Mouse (Mus musculus): Measurements from ENCODE around the gene Ank. TPM values are rescaled to one million over a fixed set of nuclear protein-coding genes. Genes with fewer than 3 reads are reported as not detected.
"Not testable (repeated sequence)": the region's sequence is repeated elsewhere in the genome, so short reads cannot be mapped to it uniquely, and the experiment has no call there.

Ank gene
- total RNA-seq (2021) = 100 to 1,000 TPM; 147 to 148 TPM
- long read RNA-seq, experiment 1, transcript Ank-201 (12 exons, 3,498 nt) = major isoform, 90 of 126 reads
- long read RNA-seq, experiment 1, partial matches to known transcripts = 31 of 126 reads
- long read RNA-seq, experiment 1, other reads (novel, unspliced or antisense) = 3 of 126 reads
- long read RNA-seq, experiment 2, transcript Ank-202 (5 exons, 1,911 nt) = minor isoform, 5 of 115 reads
- long read RNA-seq, experiment 2, transcript Ank-201 (12 exons, 3,498 nt) = major isoform, 78 of 115 reads
- long read RNA-seq, experiment 2, partial matches to known transcripts = 20 of 115 reads
- long read RNA-seq, experiment 2, other reads (novel, unspliced or antisense) = 12 of 115 reads

DNA sequence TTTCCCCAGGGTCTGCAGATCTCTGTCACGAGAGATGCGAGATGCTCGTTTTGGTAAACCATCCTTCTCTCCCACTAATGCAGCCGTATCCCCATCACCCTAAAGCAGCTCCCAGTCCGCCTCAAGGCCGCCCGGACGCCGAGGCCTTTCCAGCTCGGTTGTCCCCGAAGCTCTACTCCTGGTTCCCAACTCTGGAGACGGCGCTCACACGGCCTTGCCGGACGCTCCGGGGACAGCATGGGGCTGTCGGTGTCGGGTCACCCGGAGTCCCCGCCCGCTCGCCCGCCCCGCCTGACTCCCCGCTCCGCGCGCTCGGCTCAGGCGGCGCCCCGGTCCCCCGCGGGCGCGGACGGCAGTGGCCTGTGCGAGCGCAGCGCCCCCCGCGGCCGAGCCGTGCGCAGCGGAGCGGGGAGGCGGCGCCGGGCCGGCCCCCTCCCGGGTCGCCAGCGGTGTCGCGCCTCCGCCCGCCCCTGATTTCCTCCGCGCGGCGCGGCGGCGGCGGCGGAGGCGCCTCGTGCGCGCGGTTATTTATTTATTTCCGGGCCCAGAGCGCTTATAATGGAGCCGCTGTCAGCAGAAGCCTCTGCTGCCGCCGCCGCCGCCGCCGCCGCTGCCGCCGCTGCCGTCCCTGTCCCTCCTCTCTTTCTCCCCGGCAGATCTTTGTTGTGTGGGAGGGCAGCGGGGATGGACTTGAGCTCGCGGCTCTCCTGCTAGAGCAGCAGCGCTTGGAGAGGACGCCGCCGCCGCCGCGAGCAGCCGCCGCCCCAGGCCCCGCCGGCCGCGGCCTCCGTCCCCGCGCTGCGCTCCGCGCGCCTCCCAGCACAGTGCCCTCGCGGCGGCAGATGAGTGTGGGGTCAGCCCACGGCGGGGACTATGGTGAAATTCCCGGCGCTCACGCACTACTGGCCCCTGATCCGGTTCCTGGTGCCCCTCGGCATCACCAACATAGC lies at the start of gene Ank:
TSS of gene Ank (plus strand) at position 547 of the 950 bp plus-strand sequence.
- DNase-seq (ENCODE audit: low spot score in 2 of 2) = peak; percentile 81 to 86

DNA sequence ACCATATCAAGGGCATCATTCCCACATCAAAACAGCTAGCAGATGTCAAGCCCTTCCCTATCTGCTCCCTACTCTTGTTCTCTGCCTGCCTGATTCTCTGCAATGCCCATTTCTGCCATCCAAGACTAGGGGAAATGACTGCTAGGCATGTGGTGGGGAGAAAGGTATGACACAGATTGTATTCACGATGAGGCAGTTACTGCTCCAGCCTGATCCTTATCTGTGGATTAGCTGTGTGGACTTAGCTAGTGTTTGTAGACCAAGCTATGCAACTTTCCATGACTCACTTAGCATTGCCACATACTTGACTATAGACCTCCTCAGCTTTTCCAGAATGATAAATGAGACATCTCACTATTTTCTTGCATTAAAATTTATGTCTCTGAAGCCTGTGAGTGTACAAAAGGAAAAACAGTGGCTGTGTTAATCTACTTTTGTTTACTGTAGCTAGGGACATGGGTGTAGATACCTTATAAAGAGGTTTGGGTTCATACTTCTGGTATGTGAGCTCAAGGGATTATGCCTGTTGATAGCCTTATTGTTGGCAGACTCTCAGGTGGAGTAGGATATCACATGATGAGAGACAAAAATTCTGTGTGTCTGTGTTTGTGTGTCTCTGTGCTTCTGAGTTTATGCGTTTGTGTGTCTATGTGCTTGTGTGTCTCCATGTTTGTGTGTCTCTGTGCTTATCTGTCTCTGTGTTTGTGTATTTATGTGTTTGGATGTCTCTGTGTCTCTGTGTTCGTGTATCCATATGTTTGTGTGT lies 47.7 kb upstream of the Ank start:
- DNase-seq (ENCODE audit: low spot score in 2 of 2) = no peak

- DNase-seq (ENCODE audit: low spot score in 2 of 2) = no peak
Observed at GRCm38 (mm10) chr15:27421531-27421930, 44.9 kb upstream of the Ank start.

DNA sequence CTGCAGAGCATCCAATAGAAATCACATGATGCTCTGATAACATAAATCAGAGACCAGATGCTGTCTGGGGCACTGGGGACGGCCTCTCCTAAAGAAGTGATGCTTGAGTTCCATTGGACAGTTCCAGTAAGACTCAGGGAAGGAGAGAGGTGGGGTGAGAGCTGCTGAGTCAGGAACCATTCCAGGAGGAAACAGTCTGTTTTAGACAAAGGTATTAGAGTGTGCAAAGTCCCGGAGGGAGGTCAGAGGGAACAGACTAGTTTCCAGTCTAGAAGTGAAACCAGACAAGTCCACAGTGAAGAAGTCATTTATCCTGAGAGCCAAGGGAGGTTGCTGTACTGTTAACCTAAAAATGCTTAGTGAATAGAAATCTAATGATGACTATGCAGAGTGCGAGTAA lies 38.9 kb upstream of the Ank start:
- DNase-seq (ENCODE audit: low spot score in 2 of 2) = no peak

DNA sequence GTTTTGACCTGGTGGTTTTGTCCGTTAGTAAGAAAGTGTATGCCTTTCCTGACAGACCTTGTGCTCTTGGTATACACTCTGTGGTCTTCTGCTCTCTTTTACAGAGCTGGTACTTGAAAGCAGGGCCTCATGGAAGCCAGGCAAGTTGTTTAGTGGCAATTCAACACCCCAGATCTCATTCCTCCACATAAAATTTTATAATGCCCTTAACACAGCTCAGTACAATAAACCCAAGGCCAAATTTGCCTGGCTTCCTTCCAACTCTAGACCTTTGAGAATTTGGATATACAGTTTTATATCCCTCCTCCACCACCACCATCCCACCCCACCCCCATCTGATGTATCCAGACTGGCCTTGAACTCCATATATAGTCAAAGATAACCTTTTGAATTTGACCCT lies 36.2 kb upstream of the Ank start:
- DNase-seq (ENCODE audit: low spot score in 2 of 2) = no peak

DNA sequence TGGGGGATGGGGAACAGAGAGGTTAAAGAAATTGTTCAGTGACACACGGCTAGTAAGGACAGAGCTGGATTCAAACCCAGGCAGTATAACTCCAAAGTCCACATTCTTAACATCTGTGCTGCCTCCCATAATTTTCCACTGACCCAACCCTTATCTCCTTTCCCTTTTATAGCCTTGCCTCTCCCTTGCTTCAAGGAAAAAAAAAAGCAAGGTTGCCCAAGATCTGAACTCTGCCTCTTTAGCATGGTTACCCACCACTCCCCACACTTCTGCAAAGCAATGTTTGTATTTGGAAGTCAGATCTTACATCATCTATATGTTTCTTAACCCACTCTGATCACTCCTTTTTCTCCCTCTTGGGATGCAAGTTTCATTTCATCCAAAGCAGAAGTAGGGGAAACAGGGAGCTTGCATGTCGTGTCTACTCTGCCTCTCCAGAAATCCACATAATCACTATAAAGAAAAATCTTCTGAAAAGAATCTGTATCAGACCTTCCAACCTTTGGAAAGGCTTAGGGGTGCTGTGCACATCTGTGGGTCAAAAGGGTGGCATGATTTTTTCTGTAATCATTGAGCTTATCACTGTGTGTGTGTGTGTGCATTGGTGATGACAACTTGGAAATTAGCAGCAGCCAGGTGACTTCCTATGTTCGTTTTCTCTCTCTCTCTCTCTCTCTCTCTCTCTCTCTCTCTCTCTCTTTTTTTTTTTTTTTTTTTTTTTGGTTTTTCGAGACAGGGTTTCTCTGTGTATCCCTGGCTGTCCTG lies 33.4 kb upstream of the Ank start:
- DNase-seq (ENCODE audit: low spot score in 2 of 2) = no peak

DNA sequence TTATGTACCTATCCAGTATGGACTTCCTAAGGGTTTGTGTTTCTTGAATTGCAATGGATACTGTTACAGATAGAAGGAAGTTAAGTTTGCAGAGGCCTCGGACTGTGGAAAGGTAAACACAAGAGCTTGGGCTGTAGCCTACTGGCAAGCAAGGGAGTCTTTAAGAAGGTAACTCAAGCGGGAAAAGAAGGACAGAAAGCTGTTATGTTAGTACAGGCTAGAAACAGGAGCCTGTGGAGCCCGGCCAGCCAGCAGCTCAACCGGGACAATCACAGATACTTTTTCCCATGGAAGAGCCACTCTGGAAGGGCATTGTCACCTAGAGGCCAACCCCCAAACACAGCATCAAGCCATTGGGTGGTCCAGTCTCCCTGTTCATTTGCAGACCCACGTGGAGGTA lies 31.1 kb upstream of the Ank start:
- no peak for DNase-seq (ENCODE audit: low spot score in 2 of 2)

DNA sequence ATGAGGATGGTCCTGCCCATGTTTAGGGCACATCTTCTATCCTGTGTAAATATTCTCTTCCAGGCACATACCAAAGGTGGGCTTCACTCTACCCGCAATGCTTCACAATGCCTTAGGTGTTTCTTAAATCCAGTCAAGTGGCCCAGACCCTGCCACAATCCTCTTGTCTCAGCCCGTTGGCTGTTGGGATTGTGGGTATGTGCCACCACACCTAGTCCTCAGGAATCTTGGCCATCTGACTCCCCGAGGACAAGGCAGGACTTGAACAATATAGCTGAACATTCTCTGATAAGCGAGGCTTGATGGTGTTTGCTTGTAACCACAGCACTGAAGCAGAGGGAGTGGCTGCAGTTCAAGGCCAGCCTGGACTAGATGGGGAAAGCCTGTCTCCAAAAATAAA lies 30.3 kb upstream of the Ank start:
- no peak for DNase-seq (ENCODE audit: low spot score in 2 of 2)

DNA sequence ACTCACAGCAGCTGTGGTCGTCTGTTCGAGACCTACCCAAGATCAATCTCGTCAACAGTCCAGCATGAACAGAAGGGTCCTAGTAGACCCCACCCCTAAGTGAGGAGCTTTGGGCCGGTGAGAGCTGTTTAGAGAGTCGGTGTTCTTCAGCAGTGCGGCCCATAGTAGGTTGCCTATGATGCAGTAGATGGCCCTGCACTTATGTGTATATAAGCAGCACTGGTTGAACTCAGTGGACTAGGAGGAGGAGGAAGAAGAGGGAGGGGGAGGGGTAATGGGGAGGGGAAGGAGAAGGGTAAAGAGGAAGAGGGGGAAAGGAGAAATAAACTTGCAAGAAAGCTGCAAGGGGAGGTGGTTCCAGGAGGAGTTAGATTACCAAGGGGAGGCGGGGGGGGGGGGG lies 25.4 kb upstream of the Ank start:
- no peak for DNase-seq (ENCODE audit: low spot score in 2 of 2)

- no peak for DNase-seq (ENCODE audit: low spot score in 2 of 2)
Observed at GRCm38 (mm10) chr15:27441529-27441928, 24.9 kb upstream of the Ank start.

- no peak for DNase-seq (ENCODE audit: low spot score in 2 of 2)
Observed at GRCm38 (mm10) chr15:27441951-27442350, 24.5 kb upstream of the Ank start.

DNA sequence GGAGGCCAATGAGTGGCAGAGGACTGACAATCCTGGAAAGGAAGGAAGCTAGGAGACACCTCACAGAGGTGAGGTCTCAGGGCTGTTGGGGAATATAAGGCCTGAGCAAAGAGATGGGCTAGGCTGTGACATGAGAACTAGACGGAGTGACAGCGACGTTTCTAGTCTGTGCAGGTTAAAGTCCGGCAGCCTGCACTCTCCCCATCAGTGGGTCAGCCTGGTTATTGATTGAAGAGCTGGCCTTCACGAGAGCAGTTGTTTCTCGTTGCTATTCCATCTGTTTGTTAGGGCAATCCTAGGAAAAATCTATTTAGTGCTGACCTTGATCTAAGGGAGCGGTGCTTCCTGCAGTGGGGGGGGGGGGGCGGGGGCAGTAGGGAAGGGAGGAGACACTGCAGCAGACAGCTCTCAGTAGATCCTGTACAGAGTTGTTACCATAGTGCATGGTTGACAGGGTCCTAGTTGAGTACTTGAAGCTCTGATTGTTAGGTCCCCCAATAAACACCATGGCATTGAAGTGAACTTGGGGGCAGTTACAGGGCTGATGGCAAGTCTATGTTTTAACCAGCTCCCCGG lies 21.6 kb upstream of the Ank start:
- DNase-seq (ENCODE audit: low spot score in 2 of 2) = no peak

DNA sequence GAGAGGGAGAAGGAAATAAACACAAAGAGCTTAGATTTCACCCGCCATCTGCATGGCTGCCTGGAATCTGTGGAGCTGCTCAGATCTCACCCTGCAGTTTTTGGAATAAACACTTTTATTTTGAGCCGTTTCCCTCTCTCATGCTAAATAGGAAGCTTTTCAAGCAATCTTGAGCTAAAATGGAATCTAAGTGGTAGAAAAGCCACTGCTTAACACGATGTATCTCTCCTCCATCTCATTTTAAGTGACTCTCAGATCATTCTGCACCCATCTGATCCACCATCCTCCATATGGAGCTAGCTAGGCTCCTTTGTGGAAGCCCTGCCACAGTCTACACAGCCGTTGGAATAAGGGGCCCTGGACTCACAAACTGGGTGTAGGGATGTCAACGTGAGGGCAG lies 15.8 kb upstream of the Ank start:
- DNase-seq (ENCODE audit: low spot score in 2 of 2) = no peak

GRCm38 (mm10) chr15:27451760-27452159 lies 14.7 kb upstream of the Ank start:
- no peak for DNase-seq (ENCODE audit: low spot score in 2 of 2)

DNA sequence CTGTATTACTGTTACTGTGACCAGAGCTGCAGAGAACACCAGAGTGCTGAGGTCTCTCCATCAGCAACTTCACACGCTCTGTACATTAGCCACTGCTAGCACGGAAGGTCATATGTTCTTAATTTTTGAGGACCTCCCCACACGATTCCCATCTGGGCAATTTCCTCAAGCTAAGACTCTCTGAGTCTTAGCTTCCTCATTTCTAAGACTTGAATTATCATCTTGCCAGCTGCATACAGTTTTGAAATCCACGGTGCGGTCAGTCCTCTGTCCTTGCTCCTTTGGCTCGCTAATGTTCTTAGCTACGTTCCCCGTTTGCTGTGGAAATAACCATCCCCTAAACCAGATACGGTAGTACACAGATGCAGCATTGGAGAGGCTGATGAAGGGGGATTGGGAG lies 14.0 kb upstream of the Ank start:
- no peak for DNase-seq (ENCODE audit: low spot score in 2 of 2)

GRCm38 (mm10) chr15:27457001-27457400 lies 9.5 kb upstream of the Ank start:
- DNase-seq (ENCODE audit: low spot score in 2 of 2) = no peak

- DNase-seq (ENCODE audit: low spot score in 2 of 2) = not testable (repeated sequence)
Observed at GRCm38 (mm10) chr15:27459781-27460180, 6.7 kb upstream of the Ank start.

- DNase-seq (ENCODE audit: low spot score in 2 of 2) = peak in 1 of 2 experiments; percentile 16
Observed at GRCm38 (mm10) chr15:27461336-27462245, 4.9 kb upstream of the Ank start.

GRCm38 (mm10) chr15:27463876-27464275 lies 2.6 kb upstream of the Ank start:
- DNase-seq (ENCODE audit: low spot score in 2 of 2) = no peak
